Mouse (Mus musculus) MEL (cell line): ENCODE data around the gene Fxyd2. TPM values are rescaled to one million over a fixed set of nuclear protein-coding genes. Genes with fewer than 3 reads are reported as not detected.

Experiments used
- DNase-seq: peaks from one replicate; pipeline ENCODE4 v3.0.0; 2011; ENCODE audit warnings: low read depth, low spot score
- H3K27ac ChIP-seq: 2 replicates; pipeline ENCODE4 v1.5.1; 2012; ENCODE audit warnings: low read depth, mild to moderate bottlenecking, control low read depth, low read length, moderate library complexity; ENCODE audit not compliant: control insufficient read depth
- H3K27me3 ChIP-seq, 2 experiments: fragments of 150-350 bp in 1 of 2; sonication (generic) in 1 of 2; 2 replicates each; pipeline ENCODE4 v1.6.1; 2012; ENCODE audit warnings: low read length in 2 of 2, mild to moderate bottlenecking in 2 of 2, improper control_type of control experiment in 1 of 2, moderate library complexity in 1 of 2; ENCODE audit not compliant: insufficient read depth in 2 of 2, control insufficient read depth in 1 of 2
- H3K36me3 ChIP-seq, 2 experiments: 2 replicates each; pipeline ENCODE4 v1.6.1; 2012 to 2014; ENCODE audit warnings: low read length in 2 of 2, improper control_type of control experiment in 1 of 2, inconsistent platforms in 1 of 2, mild to moderate bottlenecking in 1 of 2; ENCODE audit not compliant: insufficient read depth in 2 of 2, control insufficient read depth in 1 of 2
- H3K4me1 ChIP-seq, 2 experiments: fragments of 150-350 bp in 1 of 2; sonication (generic) in 1 of 2; 2 replicates each; pipeline ENCODE4 v1.6.1; 2012; ENCODE audit warnings: low read length in 2 of 2, improper control_type of control experiment in 1 of 2, mild to moderate bottlenecking in 1 of 2; ENCODE audit not compliant: insufficient read depth in 2 of 2, control insufficient read depth in 1 of 2
- H3K4me3 ChIP-seq, 2 experiments: fragments of 150-350 bp in 1 of 2; sonication (generic) in 1 of 2; 2 replicates each; pipeline ENCODE4 v1.5.1; 2012; ENCODE audit warnings: low read depth in 2 of 2, low read length in 2 of 2, mild to moderate bottlenecking in 2 of 2, moderate library complexity in 2 of 2, control low read depth in 1 of 2, improper control_type of control experiment in 1 of 2; ENCODE audit not compliant: control insufficient read depth in 1 of 2, insufficient read depth in 1 of 2
- H3K79me2 ChIP-seq: 2 replicates; pipeline ENCODE4 v1.6.1; 2012; ENCODE audit warnings: mild to moderate bottlenecking, low read length, moderate library complexity; ENCODE audit not compliant: control insufficient read depth, poor library complexity, insufficient read depth
- H3K9ac ChIP-seq: 2 replicates; pipeline ENCODE4 v1.6.1; 2012; ENCODE audit warnings: low read depth, mild to moderate bottlenecking, control low read depth, low read length, moderate library complexity; ENCODE audit not compliant: control insufficient read depth, poor library complexity, severe bottlenecking
- H3K9me3 ChIP-seq: fragments of 150-350 bp; sonication (generic); replicated peaks from 2 replicates; pipeline ENCODE4 v1.6.1; 2012; ENCODE audit warnings: mild to moderate bottlenecking, low read length, improper control_type of control experiment, moderate library complexity; ENCODE audit not compliant: insufficient read depth
- BHLHE40 ChIP-seq: IDR thresholded peaks from 2 replicates; pipeline ENCODE4 v1.6.1; 2012; ENCODE audit warnings: low read depth, mild to moderate bottlenecking, inconsistent platforms, low read length, improper control_type of control experiment, borderline replicate concordance
- CTCF ChIP-seq, 3 experiments: IDR thresholded peaks in 2 of 3; conservative IDR thresholded peaks in 1 of 3; 2 replicates each; pipeline ENCODE4 v1.5.1; 2011 to 2012; ENCODE audit warnings: low read length in 3 of 3, low read depth in 2 of 3, mild to moderate bottlenecking in 2 of 3, improper control_type of control experiment in 1 of 3, inconsistent platforms in 1 of 3, mixed read lengths in 1 of 3, moderate library complexity in 1 of 3; ENCODE audit not compliant: control insufficient read depth in 1 of 3, insufficient read depth in 1 of 3, poor library complexity in 1 of 3, severe bottlenecking in 1 of 3
- ELF1 ChIP-seq: IDR thresholded peaks from 2 replicates; pipeline ENCODE4 v1.6.1; 2014; ENCODE audit warnings: low read depth, mild to moderate bottlenecking, inconsistent platforms, low read length, improper control_type of control experiment, moderate library complexity
- EP300 ChIP-seq, 2 experiments: IDR thresholded peaks; 2 replicates each; pipeline ENCODE4 v1.6.1; 2011; ENCODE audit warnings: improper control_type of control experiment in 2 of 2, low read length in 2 of 2, low read depth in 1 of 2, mild to moderate bottlenecking in 1 of 2
- GATA1 ChIP-seq: IDR thresholded peaks from 2 replicates; pipeline ENCODE4 v1.6.1; 2011; ENCODE audit warnings: low read depth, low read length, improper control_type of control experiment
- JUND ChIP-seq: IDR thresholded peaks from 2 replicates; pipeline ENCODE4 v1.6.1; 2011; ENCODE audit warnings: low read depth, mild to moderate bottlenecking, improper control_type of control experiment, low read length
- MAFK ChIP-seq: IDR thresholded peaks from 2 replicates; pipeline ENCODE4 v1.6.1; 2011; ENCODE audit warnings: low read depth, mild to moderate bottlenecking, low read length, improper control_type of control experiment, borderline replicate concordance
- MAZ ChIP-seq: IDR thresholded peaks from 2 replicates; pipeline ENCODE4 v1.6.1; 2012; ENCODE audit warnings: low read depth, mild to moderate bottlenecking, inconsistent platforms, low read length, improper control_type of control experiment
- MEF2A ChIP-seq: IDR thresholded peaks from 2 replicates; pipeline ENCODE4 v1.6.1; 2014; ENCODE audit warnings: low read depth, mild to moderate bottlenecking, inconsistent platforms, low read length, improper control_type of control experiment; ENCODE audit not compliant: poor library complexity, insufficient replicate concordance, severe bottlenecking; ENCODE audit errors: extremely low read depth
- MYB ChIP-seq: IDR thresholded peaks from 2 replicates; pipeline ENCODE4 v1.6.1; 2011; ENCODE audit warnings: mild to moderate bottlenecking, low read depth, low read length, improper control_type of control experiment
- NELFE ChIP-seq: IDR thresholded peaks from 2 replicates; pipeline ENCODE4 v1.6.1; 2011; ENCODE audit warnings: low read depth, low read length, improper control_type of control experiment
- NRF1 ChIP-seq: IDR thresholded peaks from 2 replicates; pipeline ENCODE4 v1.6.1; 2014; ENCODE audit warnings: low read depth, mild to moderate bottlenecking, inconsistent platforms, low read length, improper control_type of control experiment, moderate library complexity; ENCODE audit not compliant: poor library complexity, insufficient read depth, severe bottlenecking
- POLR2A ChIP-seq, 2 experiments: IDR thresholded peaks; 2 replicates each; pipeline ENCODE4 v1.6.1; 2011 to 2012; ENCODE audit warnings: low read length in 2 of 2, mild to moderate bottlenecking in 2 of 2, control low read depth in 1 of 2, improper control_type of control experiment in 1 of 2, low read depth in 1 of 2, moderate library complexity in 1 of 2; ENCODE audit not compliant: control insufficient read depth in 1 of 2, insufficient read depth in 1 of 2, poor library complexity in 1 of 2
- POLR2AphosphoS2 ChIP-seq: IDR thresholded peaks from 2 replicates; pipeline ENCODE4 v1.6.1; 2011; ENCODE audit warnings: low read length, improper control_type of control experiment
- POLR2AphosphoS5 ChIP-seq: IDR thresholded peaks from 2 replicates; pipeline ENCODE4 v1.6.1; 2012; ENCODE audit warnings: low read depth, borderline replicate concordance, mild to moderate bottlenecking, inconsistent platforms, low read length, moderate library complexity, mixed read lengths
- USF1 ChIP-seq: IDR thresholded peaks from 2 replicates; pipeline ENCODE4 v1.6.1; 2014; ENCODE audit warnings: low read depth, mild to moderate bottlenecking, inconsistent platforms, low read length, improper control_type of control experiment, moderate library complexity
- ZC3H11A ChIP-seq: IDR thresholded peaks from 2 replicates; pipeline ENCODE4 v1.6.1; 2012; ENCODE audit warnings: low read depth, mild to moderate bottlenecking, inconsistent platforms, low read length, improper control_type of control experiment
- ZKSCAN1 ChIP-seq: IDR thresholded peaks from 2 replicates; pipeline ENCODE4 v1.6.1; 2012; ENCODE audit warnings: low read depth, mild to moderate bottlenecking, inconsistent platforms, low read length, improper control_type of control experiment, moderate library complexity
- ZMIZ1 ChIP-seq: IDR thresholded peaks from 2 replicates; pipeline ENCODE4 v1.6.1; 2012; ENCODE audit warnings: low read depth, mild to moderate bottlenecking, inconsistent platforms, low read length, improper control_type of control experiment, moderate library complexity
- ZNF384 ChIP-seq: IDR thresholded peaks from 2 replicates; pipeline ENCODE4 v1.6.1; 2012; ENCODE audit warnings: low read depth, mild to moderate bottlenecking, inconsistent platforms, low read length, improper control_type of control experiment
- polyA plus RNA-seq, 2 experiments: library from polyadenylated mRNA; stranded (reverse) in 1 of 2; unstranded in 1 of 2; fragments of >175 nt in 1 of 2; fragments of >200 nt in 1 of 2; gene quantifications; 2 replicates each; pipeline versions ENCODE4 v1.2.1 to v1.2.4; 2012; ENCODE audit warnings: low replicate concordance in 2 of 2, low read depth in 1 of 2; ENCODE audit not compliant: insufficient read length in 2 of 2, insufficient read depth in 1 of 2, missing spikeins in 1 of 2
- total RNA-seq: library from RNA; depleted of rRNA; stranded (reverse); fragments of 300-350 nt; gene quantifications from 2 replicates; pipeline ENCODE4 v1.2.3, GENCODE M21; 2012

Gene Fxyd2
- total and polyA plus RNA-seq, 3 experiments: not detected

- no peaks in the 10 kb centered on the region; a peak in 1 of 4 replicates for H3K27me3 ChIP-seq
- no peaks in the 10 kb centered on the region for H3K4me1 ChIP-seq
- no peak for DNase-seq
- no peak for TF ChIP-seq ZNF384
- no peak for TF ChIP-seq USF1
- TF ChIP-seq POLR2AphosphoS2: no peak
- TF ChIP-seq NRF1: no peak
- no peak for TF ChIP-seq ZMIZ1
- no peak for TF ChIP-seq MAZ
- no peak for TF ChIP-seq NELFE
- no peak for TF ChIP-seq BHLHE40
- TF ChIP-seq JUND: no peak
- TF ChIP-seq MEF2A: no peak
- TF ChIP-seq GATA1: no peak
- TF ChIP-seq CTCF (IDR thresholded peaks at IDR 0.05 in 2 of 3, conservative IDR thresholded peaks at IDR 0.05 in 1 of 3; ENCODE audit: control insufficient read depth in 1 of 3, insufficient read depth in 1 of 3, low read depth in 2 of 3, low read length in 3 of 3, poor library complexity in 1 of 3, severe bottlenecking in 1 of 3): no peak
- TF ChIP-seq ZC3H11A: no peak
- TF ChIP-seq POLR2AphosphoS5: no peak
- no peak for TF ChIP-seq ZKSCAN1
- H3K36me3 ChIP-seq: no peaks in the 10 kb centered on the region
- no peak overlapping the region for H3K4me3 ChIP-seq
- no peak overlapping the region for H3K9ac ChIP-seq
- no peak overlapping the region for H3K27ac ChIP-seq
- H3K79me2 ChIP-seq: no peaks in the 10 kb centered on the region
- H3K9me3 ChIP-seq: no peaks in the 10 kb centered on the region
These were observed 31.2 kb downstream of the Fxyd2 start for GRCm38 (mm10) chr9:45430698-45430959.

GRCm38 (mm10) chr9:45431150-45431549, 31.7 kb downstream of the Fxyd2 start:
- no peak overlapping the region for H3K9ac ChIP-seq
- DNase-seq: no peak
- no peaks in the 10 kb centered on the region for H3K36me3 ChIP-seq
- TF ChIP-seq GATA1: no peak
- TF ChIP-seq MYB: no peak
- no peak for TF ChIP-seq MAFK
- no peak for TF ChIP-seq ELF1
- no peak for TF ChIP-seq CTCF (IDR thresholded peaks at IDR 0.05 in 2 of 3, conservative IDR thresholded peaks at IDR 0.05 in 1 of 3; ENCODE audit: control insufficient read depth in 1 of 3, insufficient read depth in 1 of 3, low read depth in 2 of 3, low read length in 3 of 3, poor library complexity in 1 of 3, severe bottlenecking in 1 of 3)
- no peak for TF ChIP-seq ZKSCAN1
- no peak for TF ChIP-seq EP300 (IDR thresholded peaks at IDR 0.05; ENCODE audit: low read depth in 1 of 2, low read length in 2 of 2)
- no peak for TF ChIP-seq POLR2A (IDR thresholded peaks at IDR 0.05; ENCODE audit: control insufficient read depth in 1 of 2, insufficient read depth in 1 of 2, low read depth in 1 of 2, low read length in 2 of 2, poor library complexity in 1 of 2)
- no peaks in the 10 kb centered on the region for H3K9me3 ChIP-seq
- H3K4me3 ChIP-seq: no peak overlapping the region
- no peaks in the 10 kb centered on the region; a peak in 1 of 4 replicates for H3K27me3 ChIP-seq
- no peak overlapping the region for H3K27ac ChIP-seq
- H3K79me2 ChIP-seq: no peaks in the 10 kb centered on the region
- no peaks in the 10 kb centered on the region for H3K4me1 ChIP-seq
